Mouse (Mus musculus): Measurements from ENCODE around the gene Nxph1. TPM values are rescaled to one million over a fixed set of nuclear protein-coding genes. Genes with fewer than 3 reads are reported as not detected.

The Nxph1 gene
- polyA plus RNA-seq, 1 experiment from 2014 or later: 92.6 TPM

GRCm38 (mm10) chr6:9002686-9003085, 54.5 kb downstream of the Nxph1 start:
- H3K4me3 ChIP-seq (ENCODE audit: low read depth, low read length): no peak overlapping the region
- ATAC-seq: no peak
- no peak overlapping the region for H3K27ac ChIP-seq (ENCODE audit: low read length)
- H3K4me1 ChIP-seq (ENCODE audit: control insufficient read depth, insufficient read depth, low read length): no peaks in the 10 kb centered on the region
- no peak overlapping the region for H3K4me2 ChIP-seq (ENCODE audit: low read length)
- H3K27me3 ChIP-seq (ENCODE audit: control insufficient read depth, insufficient read depth, low read depth, low read length): no peaks in the 10 kb centered on the region
- WGBS: 49% methylated on average over 3 of the region's 3 CpGs
- no peaks in the 10 kb centered on the region for H3K36me3 ChIP-seq (ENCODE audit: control insufficient read depth, insufficient read depth, low read length)
- H3K9me3 ChIP-seq (replicated peaks; ENCODE audit: control insufficient read depth, low read length, poor library complexity, severe bottlenecking): no peaks in the 10 kb centered on the region
- H3K9ac ChIP-seq (ENCODE audit: low read depth, low read length): no peak overlapping the region

- H3K4me1 ChIP-seq (ENCODE audit: control insufficient read depth, insufficient read depth, low read length): no peaks in the 10 kb centered on the region
- no peak overlapping the region for H3K9ac ChIP-seq (ENCODE audit: low read depth, low read length)
- no peak overlapping the region for H3K4me2 ChIP-seq (ENCODE audit: low read length)
- no peak overlapping the region for H3K4me3 ChIP-seq (ENCODE audit: low read depth, low read length)
- H3K27me3 ChIP-seq (ENCODE audit: control insufficient read depth, insufficient read depth, low read depth, low read length): no peaks in the 10 kb centered on the region
- H3K9me3 ChIP-seq (replicated peaks; ENCODE audit: control insufficient read depth, low read length, poor library complexity, severe bottlenecking): no peaks in the 10 kb centered on the region
- 87% methylated on average over 1 of the region's 1 CpGs for WGBS
- no peaks in the 10 kb centered on the region for H3K36me3 ChIP-seq (ENCODE audit: control insufficient read depth, insufficient read depth, low read length)
- H3K27ac ChIP-seq (ENCODE audit: low read length): no peak overlapping the region
- no peak for ATAC-seq
These were observed 78.4 kb downstream of the Nxph1 start for GRCm38 (mm10) chr6:9026631-9027030.

GRCm38 (mm10) chr6:9027146-9027545, 78.9 kb downstream of the Nxph1 start:
- ATAC-seq: peak; percentile 88
- Histone ChIP-seq H3K9ac (ENCODE audit: low read depth, low read length) (no peak overlapping the region), H3K27ac (ENCODE audit: low read length) (no peak overlapping the region), H3K4me1 (ENCODE audit: control insufficient read depth, insufficient read depth, low read length) (no peaks in the 10 kb centered on the region), H3K36me3 (ENCODE audit: control insufficient read depth, insufficient read depth, low read length) (no peaks in the 10 kb centered on the region), H3K4me2 (ENCODE audit: low read length) (no peak overlapping the region), H3K27me3 (ENCODE audit: control insufficient read depth, insufficient read depth, low read depth, low read length) (no peaks in the 10 kb centered on the region), H3K9me3 (replicated peaks; ENCODE audit: control insufficient read depth, low read length, poor library complexity, severe bottlenecking) (no peaks in the 10 kb centered on the region), H3K4me3 (ENCODE audit: low read depth, low read length) (no peak overlapping the region)
- 35% methylated on average over 4 of the region's 4 CpGs for whole genome bisulfite sequencing

GRCm38 (mm10) chr6:9028501-9028900, 80.3 kb downstream of the Nxph1 start:
- Histone ChIP-seq H3K36me3 (ENCODE audit: control insufficient read depth, insufficient read depth, low read length) (no peaks in the 10 kb centered on the region), H3K9ac (ENCODE audit: low read depth, low read length) (no peak overlapping the region), H3K4me1 (ENCODE audit: control insufficient read depth, insufficient read depth, low read length) (no peaks in the 10 kb centered on the region), H3K4me3 (ENCODE audit: low read depth, low read length) (no peak overlapping the region), H3K27me3 (ENCODE audit: control insufficient read depth, insufficient read depth, low read depth, low read length) (no peaks in the 10 kb centered on the region), H3K9me3 (replicated peaks; ENCODE audit: control insufficient read depth, low read length, poor library complexity, severe bottlenecking) (no peaks in the 10 kb centered on the region), H3K4me2 (ENCODE audit: low read length) (no peak overlapping the region), H3K27ac (ENCODE audit: low read length) (no peak overlapping the region)
- no peak for ATAC-seq
- 76% methylated on average over 1 of the region's 1 CpGs for WGBS

- H3K4me2 ChIP-seq (ENCODE audit: low read length): no peak overlapping the region
- no peaks in the 10 kb centered on the region for H3K36me3 ChIP-seq (ENCODE audit: control insufficient read depth, insufficient read depth, low read length)
- H3K9ac ChIP-seq (ENCODE audit: low read depth, low read length): no peak overlapping the region
- no peaks in the 10 kb centered on the region for H3K27me3 ChIP-seq (ENCODE audit: control insufficient read depth, insufficient read depth, low read depth, low read length)
- H3K27ac ChIP-seq (ENCODE audit: low read length): no peak overlapping the region
- no peaks in the 10 kb centered on the region; the same call in 1 of the 2 replicates for H3K4me1 ChIP-seq (ENCODE audit: control insufficient read depth, insufficient read depth, low read length)
- no peak for ATAC-seq
- WGBS: 92% methylated on average over 1 of the region's 1 CpGs
- no peak overlapping the region for H3K4me3 ChIP-seq (ENCODE audit: low read depth, low read length)
- no peaks in the 10 kb centered on the region for H3K9me3 ChIP-seq (replicated peaks; ENCODE audit: control insufficient read depth, low read length, poor library complexity, severe bottlenecking)
These were observed 91.1 kb downstream of the Nxph1 start for GRCm38 (mm10) chr6:9039286-9039685.

GRCm38 (mm10) chr6:9040991-9041390, 92.8 kb downstream of the Nxph1 start:
- H3K27ac ChIP-seq (ENCODE audit: low read length): no peak overlapping the region
- no peak overlapping the region for H3K4me2 ChIP-seq (ENCODE audit: low read length)
- H3K36me3 ChIP-seq (ENCODE audit: control insufficient read depth, insufficient read depth, low read length): no peaks in the 10 kb centered on the region
- no peaks in the 10 kb centered on the region for H3K9me3 ChIP-seq (replicated peaks; ENCODE audit: control insufficient read depth, low read length, poor library complexity, severe bottlenecking)
- no peaks in the 10 kb centered on the region; the same call in 1 of the 2 replicates for H3K4me1 ChIP-seq (ENCODE audit: control insufficient read depth, insufficient read depth, low read length)
- H3K27me3 ChIP-seq (ENCODE audit: control insufficient read depth, insufficient read depth, low read depth, low read length): no peaks in the 10 kb centered on the region
- WGBS: 73% methylated on average over 3 of the region's 3 CpGs
- ATAC-seq: no peak
- no peak overlapping the region for H3K4me3 ChIP-seq (ENCODE audit: low read depth, low read length)
- H3K9ac ChIP-seq (ENCODE audit: low read depth, low read length): no peak overlapping the region

- Histone ChIP-seq H3K4me1 (ENCODE audit: control insufficient read depth, insufficient read depth, low read length) (no peaks in the 10 kb centered on the region; the same call in 1 of the 2 replicates), H3K27me3 (ENCODE audit: control insufficient read depth, insufficient read depth, low read depth, low read length) (no peaks in the 10 kb centered on the region), H3K36me3 (ENCODE audit: control insufficient read depth, insufficient read depth, low read length) (no peaks in the 10 kb centered on the region), H3K4me3 (ENCODE audit: low read depth, low read length) (no peak overlapping the region), H3K27ac (ENCODE audit: low read length) (no peak overlapping the region), H3K9me3 (replicated peaks; ENCODE audit: control insufficient read depth, low read length, poor library complexity, severe bottlenecking) (no peaks in the 10 kb centered on the region), H3K9ac (ENCODE audit: low read depth, low read length) (no peak overlapping the region), H3K4me2 (ENCODE audit: low read length) (no peak overlapping the region)
- 11% methylated on average over 1 of the region's 1 CpGs for whole genome bisulfite sequencing
- no peak; the same call in 1 of the 2 replicates for ATAC-seq
These were observed 94.2 kb downstream of the Nxph1 start for GRCm38 (mm10) chr6:9042391-9042790.

GRCm38 (mm10) chr6:9046815-9047214, 98.6 kb downstream of the Nxph1 start:
- 38% methylated on average over 2 of the region's 2 CpGs for WGBS
- Histone ChIP-seq H3K27me3 (ENCODE audit: control insufficient read depth, insufficient read depth, low read depth, low read length) (no peaks in the 10 kb centered on the region), H3K27ac (ENCODE audit: low read length) (no peak overlapping the region), H3K36me3 (ENCODE audit: control insufficient read depth, insufficient read depth, low read length) (no peaks in the 10 kb centered on the region), H3K4me2 (ENCODE audit: low read length) (no peak overlapping the region), H3K4me1 (ENCODE audit: control insufficient read depth, insufficient read depth, low read length) (no peaks in the 10 kb centered on the region; the same call in 1 of the 2 replicates), H3K9ac (ENCODE audit: low read depth, low read length) (no peak overlapping the region), H3K4me3 (ENCODE audit: low read depth, low read length) (no peak overlapping the region), H3K9me3 (replicated peaks; ENCODE audit: control insufficient read depth, low read length, poor library complexity, severe bottlenecking) (no peaks in the 10 kb centered on the region)
- no peak for ATAC-seq

- WGBS: 94% methylated on average over 4 of the region's 4 CpGs
- no peak for ATAC-seq
- H3K27ac ChIP-seq (ENCODE audit: low read length): no peak overlapping the region
- H3K9ac ChIP-seq (ENCODE audit: low read depth, low read length): no peak overlapping the region
- no peaks in the 10 kb centered on the region for H3K36me3 ChIP-seq (ENCODE audit: control insufficient read depth, insufficient read depth, low read length)
- no peaks in the 10 kb centered on the region for H3K9me3 ChIP-seq (replicated peaks; ENCODE audit: control insufficient read depth, low read length, poor library complexity, severe bottlenecking)
- H3K27me3 ChIP-seq (ENCODE audit: control insufficient read depth, insufficient read depth, low read depth, low read length): no peaks in the 10 kb centered on the region
- no peak overlapping the region for H3K4me3 ChIP-seq (ENCODE audit: low read depth, low read length)
- H3K4me1 ChIP-seq (ENCODE audit: control insufficient read depth, insufficient read depth, low read length): no peaks in the 10 kb centered on the region
- H3K4me2 ChIP-seq (ENCODE audit: low read length): no peak overlapping the region
These were observed 113.3 kb downstream of the Nxph1 start for GRCm38 (mm10) chr6:9061261-9062105.
